Mouse (Mus musculus) liver, embryonic 14.5 days (tissue): ENCODE data around the gene Gpha2. TPM values are rescaled to one million over a fixed set of nuclear protein-coding genes. Genes with fewer than 3 reads are reported as not detected.

ENCODE experiments used
- ATAC-seq: fragments of 200-750 bp; cut with Nextera tagmentation; 2 replicates; pipeline ENCODE4 v1.8.0; 2017; ENCODE audit warnings: moderate number of reproducible peaks, mild to moderate bottlenecking, moderate library complexity; ENCODE audit not compliant: insufficient read depth
- DNase-seq, 3 experiments: peaks; one replicate each; pipeline ENCODE4 v3.0.0-alpha.2; 2012 to 2013; ENCODE audit warnings: low read depth in 3 of 3, low spot score in 3 of 3
- H3K27ac ChIP-seq: fragments of 300-500 bp; sonication (generic); 2 replicates; pipeline ENCODE4 v1.5.1; 2014; ENCODE audit warnings: moderate library complexity, mild to moderate bottlenecking, control low read depth, inconsistent platforms
- H3K27me3 ChIP-seq: fragments of 300-500 bp; sonication (generic); 2 replicates; pipeline ENCODE4 v1.6.1; 2014; ENCODE audit warnings: mild to moderate bottlenecking, low read length, moderate library complexity; ENCODE audit not compliant: control insufficient read depth, insufficient read depth
- H3K36me3 ChIP-seq: fragments of 300-500 bp; sonication (generic); replicated peaks from 2 replicates; pipeline ENCODE4 v1.6.1; 2014; ENCODE audit warnings: low read depth; ENCODE audit not compliant: control insufficient read depth, insufficient read depth
- H3K4me1 ChIP-seq, 2 experiments: fragments of 200-500 bp in 1 of 2; fragments of 300-500 bp in 1 of 2; sonication (generic) in 1 of 2; replicated peaks; 2 replicates each; pipeline ENCODE4 v1.6.1; 2012 to 2014; ENCODE audit warnings: antibody characterized with exemption in 1 of 2, inconsistent platforms in 1 of 2, low read length in 1 of 2; ENCODE audit not compliant: control insufficient read depth in 2 of 2, insufficient read depth in 2 of 2
- H3K4me2 ChIP-seq: fragments of 300-500 bp; sonication (generic); 2 replicates; pipeline ENCODE4 v1.6.1; 2014; ENCODE audit warnings: low read depth, mild to moderate bottlenecking, control low read depth, moderate library complexity
- H3K4me3 ChIP-seq, 2 experiments: fragments of 200-500 bp in 1 of 2; fragments of 300-500 bp in 1 of 2; sonication (generic) in 1 of 2; 2 replicates each; pipeline ENCODE4 v1.5.1; 2012 to 2014; ENCODE audit warnings: low read depth in 2 of 2, low read length in 2 of 2, mild to moderate bottlenecking in 2 of 2, control low read depth in 1 of 2, inconsistent platforms in 1 of 2, moderate library complexity in 1 of 2; ENCODE audit not compliant: insufficient read depth in 1 of 2
- H3K9ac ChIP-seq: fragments of 300-500 bp; sonication (generic); replicated peaks from 2 replicates; pipeline ENCODE4 v1.6.1; 2014; ENCODE audit warnings: mild to moderate bottlenecking, control low read depth, moderate library complexity
- H3K9me3 ChIP-seq: fragments of 300-500 bp; sonication (generic); 2 replicates; pipeline ENCODE4 v1.6.1; 2016; ENCODE audit warnings: low read length, mixed read lengths; ENCODE audit not compliant: control insufficient read depth
- CTCF ChIP-seq: IDR thresholded peaks from 2 replicates; pipeline ENCODE4 v1.5.1; 2016; ENCODE audit warnings: antibody characterized with exemption, low read depth, control low read depth
- EP300 ChIP-seq: IDR thresholded peaks from 2 replicates; pipeline ENCODE4 v1.6.1; 2016; ENCODE audit warnings: antibody characterized with exemption, low read depth
- WGBS: fragments of 180-500 bp; shearing (Covaris S2); extraction: QIAGEN DNeasy Blood & Tissue Kit; methylation state at CpG from one replicate; pipeline ENCODE4 v1.1.7; 2014; ENCODE audit not compliant: insufficient replicate concordance; 5-methylcytosine and 5-hydroxymethylcytosine counted together
- microRNA counts: library from miRNA; unstranded; fragments of <30 nt; microRNA quantifications from one replicate; lab custom pipeline; 2016
- microRNA-seq: library from miRNA; unstranded; fragments of <30 nt; microRNA quantifications from one replicate; pipeline ENCODE4, GENCODE M21; 2016
- polyA plus RNA-seq, 2 experiments: library from polyadenylated mRNA; depleted of rRNA in 1 of 2; stranded (reverse) in 1 of 2; unstranded in 1 of 2; fragments of >200 nt; fragmentation: Nextera tagmentation in 1 of 2; extraction: Ambion mirVana in 1 of 2; gene quantifications; 2 replicates each; pipeline versions ENCODE4 v1.2.1 to v1.2.3; 2012 to 2014

Gene Gpha2
- polyA plus RNA-seq, 2 experiments = not detected

DNA sequence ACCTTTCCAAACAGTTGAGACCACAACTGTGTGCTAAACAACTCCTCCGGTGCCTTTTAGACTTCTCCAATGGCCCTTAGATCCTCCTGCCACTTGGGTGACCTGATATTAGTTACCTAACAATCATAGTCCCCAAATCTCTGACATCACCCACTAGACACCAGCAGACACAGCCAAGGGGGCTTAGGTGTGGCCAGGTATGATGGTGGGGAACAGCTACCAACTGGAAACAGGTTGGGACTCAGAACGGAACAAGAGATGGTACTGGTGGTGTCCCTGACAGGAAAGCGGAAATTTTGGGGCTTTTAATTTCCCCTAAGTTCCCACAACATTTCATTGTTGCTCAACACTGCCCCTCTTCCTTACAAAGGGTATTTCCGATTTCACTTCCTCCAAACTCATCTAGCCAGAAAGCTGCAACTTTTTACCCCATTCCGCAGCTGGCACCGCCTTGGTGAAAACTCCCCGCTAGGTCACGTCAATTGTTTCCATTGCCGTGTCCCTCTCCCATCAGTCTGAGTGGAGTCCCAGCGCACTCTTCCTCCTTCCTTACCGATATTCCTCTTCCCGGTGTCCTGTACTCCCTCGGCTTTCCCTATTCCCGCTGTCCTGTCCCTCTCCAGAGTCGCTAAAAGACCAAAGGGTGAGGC is 49.7 kb downstream of the Gpha2 start:
- 6% methylated on average over 15 of the region's 15 CpGs for WGBS
- no peaks in the 10 kb centered on the region for H3K9me3 ChIP-seq
- peak overlapping the region; percentile 73 to 77 for H3K4me3 ChIP-seq
- no peaks in the 10 kb centered on the region for H3K27me3 ChIP-seq
- peak overlapping the region; percentile 66 for H3K27ac ChIP-seq
- peak overlapping the region; percentile 79 for H3K9ac ChIP-seq
- TF ChIP-seq CTCF (no peak), EP300 (no peak)
- no peak for DNase-seq
- peak; percentile 1; the same call in 1 of the 2 replicates for ATAC-seq
- H3K4me2 ChIP-seq = peak overlapping the region; percentile 97
- H3K4me1 ChIP-seq = peaks cover 33 to 42% of the 10 kb centered on the region in 2 experiments
- H3K36me3 ChIP-seq = peaks cover 15% of the 10 kb centered on the region

DNA sequence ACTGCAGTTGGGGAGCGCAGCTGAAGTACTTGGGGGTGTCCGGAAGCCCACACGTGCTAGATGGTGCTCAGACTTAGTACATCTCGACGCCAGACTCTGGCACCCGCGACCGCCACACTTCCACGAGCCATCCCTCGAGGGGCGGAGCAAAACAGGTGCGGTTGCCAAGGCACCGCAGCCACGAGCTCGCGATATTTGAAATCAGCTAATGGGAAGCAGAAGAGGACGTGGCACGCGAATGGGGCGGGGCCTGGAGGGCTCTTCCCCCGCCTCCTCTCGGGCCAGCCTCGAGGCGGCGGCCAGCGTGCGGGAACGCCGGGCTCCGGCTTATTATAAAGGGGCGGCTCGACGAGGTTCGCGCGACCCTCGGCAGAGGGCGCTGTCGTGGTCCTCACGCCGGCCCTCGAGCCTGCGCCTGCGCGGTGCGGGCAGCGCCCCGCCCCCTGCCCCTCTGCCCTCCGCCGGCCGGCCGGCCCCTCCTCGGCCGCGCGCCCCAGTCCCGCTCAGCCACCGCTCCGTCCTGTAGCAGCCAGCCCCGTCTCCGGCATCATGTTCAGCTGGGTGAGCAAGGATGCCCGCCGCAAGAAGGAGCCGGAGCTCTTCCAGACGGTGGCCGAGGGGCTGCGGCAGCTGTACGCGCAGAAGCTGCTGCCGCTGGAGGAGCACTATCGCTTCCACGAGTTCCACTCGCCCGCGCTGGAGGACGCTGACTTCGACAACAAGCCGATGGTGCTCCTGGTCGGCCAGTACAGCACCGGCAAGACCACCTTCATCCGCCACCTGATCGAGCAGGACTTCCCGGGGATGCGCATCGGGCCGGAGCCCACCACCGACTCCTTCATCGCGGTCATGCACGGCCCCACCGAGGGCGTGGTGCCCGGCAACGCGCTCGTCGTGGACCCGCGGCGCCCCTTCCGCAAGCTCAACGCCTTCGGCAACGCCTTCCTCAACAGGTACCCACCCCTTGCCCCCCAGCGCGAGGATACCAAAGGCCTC is 50.5 kb downstream of the Gpha2 start, which contains the start of gene Ehd1:
Ehd1 (plus strand) TSS at position 300 of the 996 bp plus-strand sequence.
- WGBS = under 1% methylated on average over 103 of the region's 106 CpGs
- peaks cover 39 to 50% of the 10 kb centered on the region in 2 experiments for H3K4me1 ChIP-seq
- ATAC-seq = peak; percentile 92

More for the DNA sequence above, 50.5 kb downstream of the Gpha2 start, which contains the start of gene Ehd1:
- Histone ChIP-seq H3K27me3 (no peaks in the 10 kb centered on the region), H3K9me3 (no peaks in the 10 kb centered on the region), H3K4me2 (peak within 1 kb of the TSS; percentile 97), H3K36me3 (peaks cover 24% of the 10 kb centered on the region), H3K27ac (peak within 1 kb of the TSS; percentile 66), H3K4me3 (peak within 1 kb of the TSS; percentile 73 to 77), H3K9ac (peak within 1 kb of the TSS; percentile 80)
- DNase-seq = peak; percentile 95 to 97 (median 96)
- TF ChIP-seq EP300 (peak; percentile 53; the same call in 1 of the 2 replicates), CTCF (peak; percentile 60)

MicroRNA genes within 50 kb of the gene (microRNA counts, 519-probe panel; counts per million panel counts)
- microRNA mmu-miR-192 (lab: Ali Mortazavi, UCI) = 6,780 counts per million, percentile 62 among the panel's probes with 10 or more counts

Small RNAs within 50 kb of the gene (microRNA-seq; reads per million reads assigned to microRNA genes)
- gene Mir192 (6,147 reads per million, percentile 89 among the genes with 10 or more reads in this experiment), gene Mir194-2 (3,064 reads per million, percentile 84 among the genes with 10 or more reads in this experiment)

Other genes starting within 250 kb of the Gpha2 start
- gene Slc22a20, start 240.2 kb upstream of the Gpha2 start, polyA plus RNA-seq (2012; rRNA removed) = not detected in 2 replicates
- 0.08 TPM in 1 of 2 replicates, not detected in the other for gene Slc22a20, start 240.2 kb upstream of the Gpha2 start, polyA plus RNA-seq (2014; fragmentation: Nextera tagmentation; extraction: Ambion mirVana)
- 25.4 and 28.0 TPM in 2 replicates for gene Capn1, start 210.5 kb upstream of the Gpha2 start, polyA plus RNA-seq (2012; rRNA removed)
- 25.6 and 28.7 TPM in 2 replicates for gene Capn1, start 210.5 kb upstream of the Gpha2 start, polyA plus RNA-seq (2014; fragmentation: Nextera tagmentation; extraction: Ambion mirVana)
- gene Syvn1, start 179.8 kb upstream of the Gpha2 start, polyA plus RNA-seq (2012; rRNA removed) = 11.5 and 13.2 TPM in 2 replicates
- 9.7 and 12.6 TPM in 2 replicates for gene Syvn1, start 179.8 kb upstream of the Gpha2 start, polyA plus RNA-seq (2014; fragmentation: Nextera tagmentation; extraction: Ambion mirVana)
- 22.0 and 29.6 TPM in 2 replicates for gene Mrpl49, start 168.6 kb upstream of the Gpha2 start, polyA plus RNA-seq (2012; rRNA removed)
- 43.7 and 48.2 TPM in 2 replicates for gene Mrpl49, start 168.6 kb upstream of the Gpha2 start, polyA plus RNA-seq (2014; fragmentation: Nextera tagmentation; extraction: Ambion mirVana)
- gene Fau, start 168.5 kb upstream of the Gpha2 start, polyA plus RNA-seq (2012; rRNA removed) = 853 and 969 TPM in 2 replicates
- gene Fau, start 168.5 kb upstream of the Gpha2 start, polyA plus RNA-seq (2014; fragmentation: Nextera tagmentation; extraction: Ambion mirVana) = 593 and 639 TPM in 2 replicates
- 15.8 and 17.9 TPM in 2 replicates for gene Znhit2, start 165.2 kb upstream of the Gpha2 start, polyA plus RNA-seq (2012; rRNA removed)
- 19.3 and 20.4 TPM in 2 replicates for gene Znhit2, start 165.2 kb upstream of the Gpha2 start, polyA plus RNA-seq (2014; fragmentation: Nextera tagmentation; extraction: Ambion mirVana)
- gene Tm7sf2, start 158.0 kb upstream of the Gpha2 start, polyA plus RNA-seq (2012; rRNA removed) = 35.9 and 43.4 TPM in 2 replicates
- gene Tm7sf2, start 158.0 kb upstream of the Gpha2 start, polyA plus RNA-seq (2014; fragmentation: Nextera tagmentation; extraction: Ambion mirVana) = 35.0 and 35.7 TPM in 2 replicates
- gene Vps51, start 149.1 kb upstream of the Gpha2 start, polyA plus RNA-seq (2012; rRNA removed) = 20.7 and 21.9 TPM in 2 replicates
- gene Vps51, start 149.1 kb upstream of the Gpha2 start, polyA plus RNA-seq (2014; fragmentation: Nextera tagmentation; extraction: Ambion mirVana) = 19.9 and 23.3 TPM in 2 replicates
- gene Tmem262, start 146.3 kb upstream of the Gpha2 start, polyA plus RNA-seq (2012; rRNA removed) = not detected in 2 replicates
- gene Tmem262, start 146.3 kb upstream of the Gpha2 start, polyA plus RNA-seq (2014; fragmentation: Nextera tagmentation; extraction: Ambion mirVana) = not detected in 2 replicates
- 0.16 and 0.17 TPM in 2 replicates for gene Gm28374, start 144.1 kb upstream of the Gpha2 start, polyA plus RNA-seq (2012; rRNA removed)
- 0.33 and 0.38 TPM in 2 replicates for gene Gm28374, start 144.1 kb upstream of the Gpha2 start, polyA plus RNA-seq (2014; fragmentation: Nextera tagmentation; extraction: Ambion mirVana)
- gene Zfpl1, start 141.4 kb upstream of the Gpha2 start, polyA plus RNA-seq (2012; rRNA removed) = 20.8 and 24.1 TPM in 2 replicates
- gene Zfpl1, start 141.4 kb upstream of the Gpha2 start, polyA plus RNA-seq (2014; fragmentation: Nextera tagmentation; extraction: Ambion mirVana) = 18.1 and 20.4 TPM in 2 replicates
- gene Cdca5, start 141.4 kb upstream of the Gpha2 start, polyA plus RNA-seq (2012; rRNA removed) = 17.6 and 23.1 TPM in 2 replicates
- 30.9 and 33.7 TPM in 2 replicates for gene Cdca5, start 141.4 kb upstream of the Gpha2 start, polyA plus RNA-seq (2014; fragmentation: Nextera tagmentation; extraction: Ambion mirVana)
- 0.68 TPM in 1 of 2 replicates, not detected in the other for gene AC131692.1, start 132.0 kb upstream of the Gpha2 start, polyA plus RNA-seq (2012; rRNA removed)
- gene AC131692.1, start 132.0 kb upstream of the Gpha2 start, polyA plus RNA-seq (2014; fragmentation: Nextera tagmentation; extraction: Ambion mirVana) = 0.22 TPM in 1 of 2 replicates, not detected in the other
- 4.3 and 6.4 TPM in 2 replicates for gene Naaladl1, start 120.6 kb upstream of the Gpha2 start, polyA plus RNA-seq (2012; rRNA removed)
- gene Naaladl1, start 120.6 kb upstream of the Gpha2 start, polyA plus RNA-seq (2014; fragmentation: Nextera tagmentation; extraction: Ambion mirVana) = 1.1 and 1.9 TPM in 2 replicates
- gene Sac3d1, start 107.7 kb upstream of the Gpha2 start, polyA plus RNA-seq (2012; rRNA removed) = 18.4 and 25.5 TPM in 2 replicates
- 22.7 and 22.9 TPM in 2 replicates for gene Sac3d1, start 107.7 kb upstream of the Gpha2 start, polyA plus RNA-seq (2014; fragmentation: Nextera tagmentation; extraction: Ambion mirVana)
- 39.6 and 41.8 TPM in 2 replicates for gene Snx15, start 98.1 kb upstream of the Gpha2 start, polyA plus RNA-seq (2012; rRNA removed)
- gene Snx15, start 98.1 kb upstream of the Gpha2 start, polyA plus RNA-seq (2014; fragmentation: Nextera tagmentation; extraction: Ambion mirVana) = 42.2 and 46.2 TPM in 2 replicates
- gene Batf2, start 85.4 kb upstream of the Gpha2 start, polyA plus RNA-seq (2012; rRNA removed) = 0.35 and 0.57 TPM in 2 replicates
- 0.09 TPM in 1 of 2 replicates, not detected in the other for gene Batf2, start 85.4 kb upstream of the Gpha2 start, polyA plus RNA-seq (2014; fragmentation: Nextera tagmentation; extraction: Ambion mirVana)
- 26.1 and 32.8 TPM in 2 replicates for gene Arl2, start 84.8 kb upstream of the Gpha2 start, polyA plus RNA-seq (2012; rRNA removed)
- 22.4 and 27.5 TPM in 2 replicates for gene Arl2, start 84.8 kb upstream of the Gpha2 start, polyA plus RNA-seq (2014; fragmentation: Nextera tagmentation; extraction: Ambion mirVana)
- gene Majin, start 42.0 kb upstream of the Gpha2 start, polyA plus RNA-seq (2012; rRNA removed) = not detected in 2 replicates
- not detected in 2 replicates for gene Majin, start 42.0 kb upstream of the Gpha2 start, polyA plus RNA-seq (2014; fragmentation: Nextera tagmentation; extraction: Ambion mirVana)
- 3.2 TPM in 2 replicates for gene Ppp2r5b, start 9.5 kb downstream of the Gpha2 start, polyA plus RNA-seq (2012; rRNA removed)
- 2.4 and 2.5 TPM in 2 replicates for gene Ppp2r5b, start 9.5 kb downstream of the Gpha2 start, polyA plus RNA-seq (2014; fragmentation: Nextera tagmentation; extraction: Ambion mirVana)
- gene Atg2a, start 15.3 kb downstream of the Gpha2 start, polyA plus RNA-seq (2012; rRNA removed) = 5.0 and 5.4 TPM in 2 replicates
- 4.1 and 4.4 TPM in 2 replicates for gene Atg2a, start 15.3 kb downstream of the Gpha2 start, polyA plus RNA-seq (2014; fragmentation: Nextera tagmentation; extraction: Ambion mirVana)
- gene Ehd1, start 50.3 kb downstream of the Gpha2 start, polyA plus RNA-seq (2012; rRNA removed) = 65.3 and 81.6 TPM in 2 replicates
- 38.0 and 49.6 TPM in 2 replicates for gene Ehd1, start 50.3 kb downstream of the Gpha2 start, polyA plus RNA-seq (2014; fragmentation: Nextera tagmentation; extraction: Ambion mirVana)
- gene Cdc42bpg, start 80.1 kb downstream of the Gpha2 start, polyA plus RNA-seq (2012; rRNA removed) = 2.0 and 2.1 TPM in 2 replicates
- 0.32 and 0.33 TPM in 2 replicates for gene Cdc42bpg, start 80.1 kb downstream of the Gpha2 start, polyA plus RNA-seq (2014; fragmentation: Nextera tagmentation; extraction: Ambion mirVana)
- 19.9 and 20.4 TPM in 2 replicates for gene Men1, start 108.6 kb downstream of the Gpha2 start, polyA plus RNA-seq (2012; rRNA removed)
- 12.5 and 13.5 TPM in 2 replicates for gene Men1, start 108.6 kb downstream of the Gpha2 start, polyA plus RNA-seq (2014; fragmentation: Nextera tagmentation; extraction: Ambion mirVana)
- gene Map4k2, start 114.8 kb downstream of the Gpha2 start, polyA plus RNA-seq (2012; rRNA removed) = 15.9 and 17.6 TPM in 2 replicates
- 3.0 and 3.7 TPM in 2 replicates for gene Map4k2, start 114.8 kb downstream of the Gpha2 start, polyA plus RNA-seq (2014; fragmentation: Nextera tagmentation; extraction: Ambion mirVana)
- 57.4 and 60.9 TPM in 2 replicates for gene Sf1, start 137.3 kb downstream of the Gpha2 start, polyA plus RNA-seq (2012; rRNA removed)
- gene Sf1, start 137.3 kb downstream of the Gpha2 start, polyA plus RNA-seq (2014; fragmentation: Nextera tagmentation; extraction: Ambion mirVana) = 57.9 and 65.0 TPM in 2 replicates
- gene Pygm, start 158.0 kb downstream of the Gpha2 start, polyA plus RNA-seq (2012; rRNA removed) = 1.2 TPM in 2 replicates
- gene Pygm, start 158.0 kb downstream of the Gpha2 start, polyA plus RNA-seq (2014; fragmentation: Nextera tagmentation; extraction: Ambion mirVana) = 1.2 and 1.3 TPM in 2 replicates
- 64.1 and 74.5 TPM in 2 replicates for gene Rasgrp2, start 173.0 kb downstream of the Gpha2 start, polyA plus RNA-seq (2012; rRNA removed)
- 76.3 and 76.9 TPM in 2 replicates for gene Rasgrp2, start 173.0 kb downstream of the Gpha2 start, polyA plus RNA-seq (2014; fragmentation: Nextera tagmentation; extraction: Ambion mirVana)
- 0.46 and 0.74 TPM in 2 replicates for gene Nrxn2, start 192.4 kb downstream of the Gpha2 start, polyA plus RNA-seq (2012; rRNA removed)
- gene Nrxn2, start 192.4 kb downstream of the Gpha2 start, polyA plus RNA-seq (2014; fragmentation: Nextera tagmentation; extraction: Ambion mirVana) = 0.27 and 0.47 TPM in 2 replicates